Mouse (Mus musculus): ENCODE measurements around the gene Erbb4. TPM values are rescaled to one million over a fixed set of nuclear protein-coding genes. Genes with fewer than 3 reads are reported as not detected.

The Erbb4 gene
- total RNA-seq, 2 experiments from 2014 or later: 43.0 to 48.6 TPM

DNA sequence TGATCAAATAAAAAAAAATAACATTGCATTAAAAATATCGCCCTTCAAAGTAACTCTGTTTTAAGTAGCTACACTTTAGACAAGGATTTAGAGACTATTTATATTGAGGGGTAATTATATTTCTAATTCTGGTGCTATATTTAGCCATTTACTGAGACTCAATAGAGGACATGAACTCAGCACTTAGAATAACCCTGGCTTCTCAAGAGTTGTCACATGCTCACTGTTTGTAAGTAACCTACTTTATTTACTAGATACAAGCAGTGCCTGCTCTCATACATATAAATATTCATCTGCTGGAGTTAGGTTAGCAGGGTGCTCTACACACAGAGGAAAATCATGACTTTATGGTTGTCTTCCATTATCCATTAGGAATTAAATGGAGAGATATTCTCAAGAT lies 604.0 kb downstream of the Erbb4 start:
- DNase-seq: no peak

DNA sequence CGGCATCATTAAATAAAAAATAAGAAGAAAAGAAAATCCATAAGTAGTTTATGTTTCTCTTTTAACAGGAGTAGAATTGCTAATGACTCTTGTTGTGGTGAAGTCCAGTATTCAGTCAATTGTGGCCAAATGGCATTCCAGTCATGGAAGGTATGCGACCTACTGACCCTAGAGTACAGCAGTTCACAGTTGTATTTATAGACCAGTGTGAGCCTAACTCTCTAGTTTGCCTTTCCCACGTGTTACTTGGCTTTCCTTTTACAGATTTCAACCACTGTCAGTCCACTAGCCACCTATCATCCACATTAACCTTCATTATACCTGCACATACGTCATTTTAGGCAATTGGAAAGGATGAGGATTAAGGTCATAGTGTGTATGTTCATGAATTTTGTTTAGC lies 606.3 kb downstream of the Erbb4 start:
- DNase-seq: no peak

DNA sequence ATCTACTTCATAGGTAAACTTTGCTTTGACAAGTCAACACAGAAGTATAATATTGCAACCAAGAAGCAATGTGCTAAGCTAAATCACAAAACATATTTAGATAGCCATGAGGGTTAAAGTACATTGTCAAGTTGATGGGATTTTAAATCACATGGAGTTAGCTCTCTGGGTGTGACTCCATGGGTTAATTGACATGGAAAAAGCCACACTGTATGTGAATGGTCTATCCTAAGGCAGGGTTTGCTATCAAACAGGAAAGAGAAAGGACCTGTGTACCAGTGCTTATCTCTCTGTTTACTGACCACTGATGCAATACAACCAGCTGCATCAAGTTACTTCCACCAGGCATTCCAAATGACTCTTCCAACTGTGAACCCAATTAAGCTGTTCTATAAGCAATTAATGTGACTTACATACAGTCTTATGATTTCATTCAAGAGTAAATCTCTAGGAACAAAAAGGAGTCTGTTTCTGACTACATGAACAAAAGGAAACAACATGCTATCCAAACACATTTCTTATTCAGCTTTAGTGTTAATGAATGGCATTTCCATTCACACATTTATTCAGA lies 641.4 kb downstream of the Erbb4 start:
- DNase-seq: no peak

DNA sequence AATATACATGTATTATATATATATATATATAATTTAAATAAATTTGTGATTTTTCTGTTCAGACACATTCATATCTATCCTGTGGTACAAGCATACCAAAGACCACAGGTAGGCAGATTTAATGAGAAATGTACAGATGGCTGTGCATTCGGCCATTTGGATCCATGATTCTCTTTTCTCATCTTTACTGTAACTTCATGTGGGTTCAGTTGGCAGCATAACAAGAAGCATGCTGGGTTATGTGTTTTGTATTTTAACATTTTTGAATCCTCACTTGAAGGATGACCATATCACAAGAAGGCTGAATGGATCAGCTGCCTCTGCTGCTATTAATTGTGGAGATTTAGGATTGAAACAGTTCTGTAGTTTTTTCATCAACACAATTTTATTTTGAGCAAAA lies 656.6 kb downstream of the Erbb4 start:
- no peak for DNase-seq

DNA sequence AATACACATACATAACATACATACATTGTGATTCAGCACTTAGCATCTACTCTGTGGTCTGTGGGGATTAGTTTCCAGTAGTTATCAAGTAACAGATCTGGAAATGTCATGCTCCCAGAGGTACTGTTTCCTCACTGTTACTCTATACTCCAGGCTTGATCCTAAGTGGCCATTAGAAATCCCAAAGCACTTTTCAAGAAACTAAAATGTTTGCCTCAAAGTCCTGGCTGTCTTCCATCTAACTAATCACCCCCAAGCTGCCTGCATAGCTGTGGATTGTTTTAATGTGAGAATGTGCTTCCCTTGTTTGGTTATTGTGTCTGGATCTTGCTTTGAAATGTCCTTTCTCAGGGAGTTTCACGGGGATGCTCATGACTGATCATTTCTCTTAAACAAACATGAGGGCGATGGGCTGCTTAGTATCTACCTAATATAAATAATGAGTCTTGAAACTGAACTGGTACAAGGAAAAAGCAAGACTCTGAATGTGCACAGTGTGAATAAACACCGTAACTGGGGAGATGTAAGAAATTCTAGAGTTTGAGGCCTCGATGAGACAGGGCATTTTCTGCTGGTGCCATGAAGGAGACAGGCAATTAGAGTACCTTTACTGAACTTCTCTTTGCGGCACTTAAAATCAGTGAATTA lies 683.4 kb downstream of the Erbb4 start:
- no peak for DNase-seq

DNA sequence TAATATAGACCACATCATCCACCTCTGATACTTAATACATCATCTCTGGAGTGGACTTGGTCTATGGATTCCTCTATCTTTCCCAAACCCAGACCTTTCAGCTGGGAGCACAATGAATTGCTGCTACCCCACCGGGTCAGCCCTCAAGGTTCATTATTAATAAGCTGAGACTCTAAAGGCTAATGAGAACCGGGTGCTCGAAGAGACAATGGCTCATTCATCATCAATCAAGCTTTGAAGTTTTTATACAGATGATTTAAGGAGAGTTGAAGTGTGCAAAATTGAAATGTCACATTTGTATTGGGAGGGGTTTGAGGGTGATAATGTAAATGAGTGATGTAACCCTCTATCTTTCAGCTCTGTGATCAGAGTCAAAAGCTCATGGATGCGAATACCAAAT lies 706.7 kb downstream of the Erbb4 start:
- DNase-seq: no peak

DNA sequence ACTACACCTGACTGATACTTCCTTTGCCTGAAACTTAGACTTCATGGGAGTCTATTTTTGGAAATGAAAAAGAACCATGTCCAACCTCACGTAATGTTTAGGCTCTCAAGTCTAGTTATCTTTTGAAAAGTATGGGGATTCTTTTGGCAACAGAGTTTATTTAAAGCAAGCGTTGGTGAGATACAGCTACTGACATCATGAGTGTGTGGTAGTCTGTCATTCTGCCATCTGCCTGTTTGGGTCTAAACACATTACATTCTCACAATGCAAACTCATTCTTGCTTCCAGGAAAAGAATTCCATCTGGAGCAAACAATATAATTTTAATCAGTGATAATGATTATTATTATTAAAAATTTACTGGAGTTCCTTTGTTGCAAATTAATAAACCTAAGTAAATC lies 736.3 kb downstream of the Erbb4 start:
- DNase-seq: no peak

DNA sequence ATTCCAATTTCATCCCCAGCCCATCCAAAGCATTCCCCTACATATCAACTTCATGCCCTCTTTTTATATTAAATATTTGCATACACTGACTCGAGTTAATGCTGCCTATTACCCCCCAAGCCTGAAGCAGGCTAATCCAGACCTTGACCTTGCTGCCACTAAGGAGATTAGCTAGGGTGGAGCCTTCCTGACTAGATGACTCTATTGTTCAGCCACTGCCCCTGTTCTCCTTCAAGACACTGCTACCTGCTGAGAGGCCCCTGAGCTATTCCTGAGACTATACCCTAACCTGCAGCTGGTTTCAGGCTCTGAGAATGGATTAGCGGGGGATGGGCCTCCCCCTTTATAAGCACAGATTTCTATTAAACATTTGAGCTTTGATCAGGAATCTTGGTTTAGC lies 774.1 kb downstream of the Erbb4 start:
- DNase-seq: no peak

DNA sequence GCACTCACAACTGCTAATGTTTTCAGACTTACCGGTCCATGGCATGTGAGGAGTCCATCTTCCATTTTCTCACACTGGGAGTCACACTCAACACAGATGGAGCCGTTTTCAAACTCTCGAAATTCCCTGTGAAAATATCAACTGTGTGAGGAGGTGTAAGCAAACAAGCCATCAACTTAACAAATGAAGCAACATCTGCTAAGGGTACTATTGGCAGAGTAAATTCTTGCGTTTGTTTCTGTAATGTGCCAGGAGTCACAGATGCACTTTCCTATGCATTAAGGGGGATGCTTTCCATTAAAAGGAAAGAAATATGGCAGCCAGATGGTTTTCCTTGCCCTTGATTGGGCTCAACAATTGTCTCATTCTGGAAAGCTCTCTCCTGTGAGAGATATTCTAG lies 802.0 kb downstream of the Erbb4 start:
- no peak for DNase-seq

DNA sequence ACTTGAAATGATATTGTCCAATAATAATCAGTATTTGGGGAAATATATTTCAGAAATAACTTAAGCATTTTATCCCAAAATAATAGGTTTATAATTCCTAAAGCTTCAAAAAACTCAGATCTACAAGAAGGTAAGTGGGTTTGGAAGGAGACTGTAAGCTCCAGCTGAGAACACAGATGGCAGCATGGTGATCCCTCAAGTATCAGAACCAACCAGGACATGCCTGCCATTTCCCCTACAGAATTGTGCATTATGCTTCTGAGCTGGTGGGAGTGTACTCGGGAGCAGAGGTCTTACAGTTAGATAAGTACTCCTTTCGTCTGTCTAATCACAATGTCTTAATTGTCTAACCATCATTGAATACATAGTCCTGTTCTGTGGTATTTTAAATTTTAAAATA lies 823.4 kb downstream of the Erbb4 start:
- no peak for DNase-seq

DNA sequence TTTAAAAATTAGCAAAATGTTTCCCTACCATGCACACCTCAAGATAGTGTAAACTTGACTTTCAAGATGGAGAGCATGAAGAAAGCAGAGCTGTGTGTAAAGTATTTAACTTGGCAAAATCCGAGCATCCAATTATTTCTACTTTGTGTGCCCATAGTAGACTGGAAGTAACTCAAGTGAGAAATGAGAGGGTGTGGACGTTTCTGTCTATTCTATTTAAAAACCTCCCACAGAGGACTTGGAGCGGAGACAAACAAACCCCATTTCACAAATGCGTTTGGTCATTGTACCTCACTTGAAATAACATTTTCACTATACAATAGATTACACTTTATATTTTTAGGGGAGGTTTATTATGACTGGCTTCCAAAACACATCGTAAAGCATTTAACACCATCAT lies 832.0 kb downstream of the Erbb4 start:
- no peak for DNase-seq

DNA sequence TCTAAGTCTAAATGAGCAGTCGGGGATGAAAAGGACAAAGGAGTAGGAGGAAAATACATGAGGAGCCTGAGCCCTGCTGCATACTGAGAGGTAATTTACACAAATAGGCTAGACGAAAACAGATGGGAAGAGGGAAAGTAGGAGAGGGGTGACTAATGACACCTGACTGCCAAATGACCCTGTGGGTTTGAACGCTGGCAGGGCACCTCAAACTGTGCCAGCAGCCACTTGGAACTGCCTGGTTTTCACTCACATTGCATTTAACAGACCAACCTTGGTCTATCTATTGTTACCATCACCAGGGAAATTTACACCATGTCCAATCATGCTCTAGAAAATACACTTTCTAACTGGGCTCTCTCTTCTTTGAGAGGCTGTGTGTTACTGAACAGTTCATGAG lies 929.3 kb downstream of the Erbb4 start:
- no peak for DNase-seq

DNA sequence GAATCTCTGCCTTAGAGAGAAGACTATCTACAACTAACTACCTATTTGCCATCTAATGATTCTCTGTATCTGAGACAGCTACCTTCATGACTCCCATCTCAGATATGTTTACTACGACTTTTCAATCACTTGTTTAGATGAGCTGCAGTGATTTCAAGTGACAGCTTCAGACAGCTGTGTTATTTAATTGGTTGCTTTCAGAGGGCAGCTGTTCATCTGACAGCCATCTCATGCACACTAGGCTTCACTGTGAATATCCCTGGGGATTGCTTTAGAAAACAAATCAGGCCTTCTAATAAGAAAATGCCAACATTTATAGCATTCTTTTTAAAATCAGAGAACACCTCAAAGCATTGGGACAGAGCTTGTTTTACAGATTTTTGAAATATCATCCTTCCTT lies 952.6 kb downstream of the Erbb4 start:
- DNase-seq: no peak

DNA sequence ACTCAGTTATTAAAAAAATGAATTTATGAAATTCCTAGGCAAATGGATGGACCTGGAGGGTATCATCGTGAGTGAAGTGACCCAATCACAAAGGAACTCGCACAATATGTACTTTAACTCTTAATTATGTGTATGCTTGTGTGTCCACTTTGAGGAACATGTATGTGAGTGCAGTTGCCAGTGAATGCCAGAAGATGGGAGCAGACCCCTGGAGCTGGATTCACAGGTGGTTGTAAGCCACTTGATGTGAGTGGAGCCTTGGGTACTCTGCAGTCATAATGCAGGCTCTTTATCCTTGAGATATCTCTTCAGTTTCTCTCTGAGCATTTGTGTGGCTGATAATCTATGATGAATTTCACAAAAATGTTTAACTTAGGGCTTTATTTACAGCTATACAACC lies 957.3 kb downstream of the Erbb4 start:
- no peak for DNase-seq

DNA sequence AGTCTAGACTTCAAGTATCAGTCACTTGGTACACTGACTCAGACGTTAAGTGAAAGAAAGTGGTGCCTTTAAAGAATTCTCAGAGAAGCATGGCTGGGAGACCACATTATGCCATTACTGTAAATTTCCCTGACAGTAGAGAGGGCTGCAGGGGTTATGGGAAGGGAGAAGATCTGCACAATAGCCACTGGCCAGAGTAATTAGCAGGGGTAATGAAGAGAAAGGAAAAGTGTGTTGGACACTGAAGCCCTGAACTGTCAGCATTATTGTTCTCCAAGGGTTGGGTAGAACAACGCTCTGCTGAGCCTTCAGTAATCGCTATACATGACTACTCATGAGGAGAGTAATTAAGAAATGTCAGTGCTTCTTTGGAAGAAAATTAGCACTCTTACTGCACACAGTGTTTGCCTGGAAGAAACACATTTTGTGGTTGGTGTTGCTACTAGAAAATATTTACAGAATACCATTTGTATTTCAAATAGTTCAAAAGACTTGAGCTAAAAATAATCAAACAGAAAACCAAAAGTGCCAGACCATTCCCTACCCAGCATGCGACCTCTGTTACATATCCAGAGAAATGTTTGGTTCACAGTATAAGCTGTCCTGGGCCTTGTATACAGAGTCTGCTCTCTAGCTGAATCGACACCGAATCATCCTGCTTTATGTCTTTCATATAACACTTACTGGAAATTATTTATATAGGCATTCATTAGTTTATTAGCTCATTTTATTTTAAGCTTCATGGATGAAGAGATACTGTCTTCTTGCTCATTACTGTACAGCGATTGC lies 965.1 kb downstream of the Erbb4 start:
- DNase-seq: no peak

DNA sequence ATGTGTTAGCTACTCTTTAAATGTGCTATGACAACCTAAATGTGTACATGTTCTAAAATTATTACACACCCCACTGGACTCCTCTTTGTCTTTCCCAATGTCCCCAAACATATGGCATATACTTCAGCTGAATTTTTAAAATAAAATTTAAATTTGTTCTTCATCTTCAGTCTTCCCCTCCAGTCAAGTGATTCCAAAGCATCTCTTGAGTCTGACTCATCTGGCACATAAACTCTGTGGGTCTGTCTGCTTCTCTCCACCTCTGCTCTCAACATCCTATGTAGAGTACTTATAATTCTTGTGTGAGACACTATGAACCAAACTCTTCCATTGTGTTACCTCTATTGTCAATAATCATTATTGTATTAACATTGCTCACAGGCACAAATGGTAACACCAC lies 972.9 kb downstream of the Erbb4 start:
- DNase-seq: no peak

DNA sequence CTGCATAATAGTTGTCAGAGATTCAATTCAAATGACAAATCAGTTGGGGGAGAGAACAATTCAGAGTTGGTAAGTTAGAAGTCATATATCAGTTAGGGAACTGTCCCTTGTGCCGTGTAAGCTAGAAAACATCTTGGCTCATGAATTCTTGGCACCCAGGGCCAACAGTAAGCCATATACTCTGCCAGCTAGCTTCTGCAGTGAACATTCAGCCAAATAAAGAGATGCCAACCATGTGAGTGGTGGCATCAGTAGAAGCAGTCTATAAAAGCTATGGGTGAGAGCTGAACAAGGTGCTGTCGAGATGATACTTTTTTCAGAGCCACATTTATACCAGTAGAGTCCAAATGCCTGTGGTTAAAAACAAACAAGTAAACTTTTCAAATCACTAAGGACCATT lies 973.4 kb downstream of the Erbb4 start:
- no peak for DNase-seq

DNA sequence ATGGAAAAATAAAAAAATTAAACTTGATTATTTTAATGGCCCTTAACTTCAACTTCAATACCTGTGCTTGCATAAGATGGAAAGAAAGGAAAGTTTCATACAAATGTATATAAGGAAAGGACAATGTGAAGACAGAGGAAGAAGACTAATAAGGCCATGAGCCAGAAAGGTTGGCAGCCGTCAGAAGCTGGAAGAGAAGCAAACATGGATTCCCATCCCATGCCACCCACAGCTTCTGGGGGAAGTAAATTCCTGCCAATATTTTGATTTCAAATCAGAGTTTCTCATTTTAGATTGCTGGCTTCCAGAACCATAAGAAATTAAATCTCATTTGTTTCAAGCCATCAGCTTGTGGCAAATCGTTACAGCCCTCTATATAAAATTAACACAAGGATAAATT lies 984.3 kb downstream of the Erbb4 start:
- DNase-seq: no peak

DNA sequence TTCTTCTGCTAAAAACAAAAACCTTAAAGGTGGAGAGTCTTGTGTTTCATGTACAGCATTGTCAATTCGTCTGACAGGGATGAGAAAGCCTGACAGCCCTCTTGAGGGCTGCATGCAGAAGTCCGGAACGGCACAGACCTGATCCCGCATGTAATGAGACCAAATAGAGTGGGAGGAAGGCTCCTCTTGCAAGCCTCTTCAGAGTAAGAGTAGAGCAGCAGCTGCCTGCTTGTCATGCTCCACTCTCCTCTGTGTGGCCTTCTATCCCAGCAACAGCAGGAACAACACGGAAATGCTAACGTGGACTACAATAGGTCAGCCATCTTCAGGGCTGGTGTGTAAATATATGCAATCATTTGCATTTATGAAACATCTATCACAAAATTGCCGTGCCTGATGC lies 987.5 kb downstream of the Erbb4 start:
- no peak for DNase-seq

DNA sequence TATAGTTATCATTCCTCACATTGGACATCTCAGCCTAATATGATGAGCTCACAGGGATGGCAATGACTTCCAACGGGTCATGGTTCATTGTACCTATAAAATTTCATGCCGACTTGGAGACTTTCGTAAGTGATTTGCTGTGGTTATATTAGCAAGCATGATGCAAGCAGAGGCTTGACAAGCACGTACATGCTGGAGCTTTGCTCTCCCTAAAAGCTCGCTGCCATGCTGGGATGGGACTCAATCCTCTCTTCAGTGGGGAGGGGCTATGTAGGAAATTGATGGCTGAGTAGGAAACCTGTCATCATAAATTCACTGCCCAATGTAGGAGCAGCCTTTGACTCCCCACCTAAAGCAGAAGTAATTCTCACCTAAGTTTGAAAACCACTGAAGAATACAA lies 992.1 kb downstream of the Erbb4 start:
- no peak for DNase-seq

DNA sequence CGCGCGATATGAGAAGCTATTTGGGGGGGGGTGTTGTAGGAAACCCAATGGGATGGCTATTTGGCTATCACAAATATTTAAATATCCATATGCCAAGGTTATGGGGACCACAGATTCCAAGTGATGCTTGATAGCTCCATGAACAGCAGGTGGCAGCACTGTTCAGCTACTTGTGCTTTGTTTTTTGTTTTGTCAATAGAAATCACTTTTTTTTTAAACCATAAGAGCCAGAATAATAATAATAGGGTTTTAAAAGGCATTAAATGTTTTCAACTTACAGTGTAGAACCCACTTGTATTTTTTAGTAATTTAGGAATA lies 1001.4 kb downstream of the Erbb4 start:
- peak; percentile 8 to 14 for DNase-seq

DNA sequence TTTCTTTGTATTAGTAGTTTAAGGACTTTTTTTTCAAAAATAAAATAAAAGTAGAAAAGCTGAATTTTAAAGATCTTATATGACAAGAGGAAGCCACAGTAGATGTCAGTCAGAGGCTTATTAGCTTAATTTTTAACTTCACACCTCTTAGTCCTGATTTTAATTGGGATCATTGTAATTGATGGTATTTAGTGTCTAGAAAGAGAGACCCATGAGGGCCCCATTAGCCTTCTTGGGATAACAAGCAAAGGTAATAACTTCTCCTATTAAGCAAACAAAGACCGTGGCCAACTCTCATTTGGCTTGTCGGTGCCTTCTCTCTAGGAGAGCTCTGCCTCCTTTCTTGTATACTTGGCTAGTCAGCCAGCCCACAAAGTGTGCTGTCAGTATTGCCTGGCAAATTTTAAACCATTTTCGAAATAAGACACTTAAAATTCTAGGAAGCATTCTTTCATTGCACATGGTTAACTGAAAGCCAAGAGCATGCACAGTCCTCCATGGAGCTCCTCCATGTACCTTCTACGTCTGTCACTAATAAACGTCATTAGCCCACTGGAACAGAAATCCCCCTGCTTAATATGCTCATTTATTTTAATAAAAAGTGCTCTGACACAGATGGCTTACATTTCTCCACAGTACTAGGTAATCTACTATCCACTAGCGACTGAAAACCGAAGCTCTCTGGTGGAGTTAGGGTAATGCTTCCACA lies 1001.9 kb downstream of the Erbb4 start:
- DNase-seq: no peak

DNA sequence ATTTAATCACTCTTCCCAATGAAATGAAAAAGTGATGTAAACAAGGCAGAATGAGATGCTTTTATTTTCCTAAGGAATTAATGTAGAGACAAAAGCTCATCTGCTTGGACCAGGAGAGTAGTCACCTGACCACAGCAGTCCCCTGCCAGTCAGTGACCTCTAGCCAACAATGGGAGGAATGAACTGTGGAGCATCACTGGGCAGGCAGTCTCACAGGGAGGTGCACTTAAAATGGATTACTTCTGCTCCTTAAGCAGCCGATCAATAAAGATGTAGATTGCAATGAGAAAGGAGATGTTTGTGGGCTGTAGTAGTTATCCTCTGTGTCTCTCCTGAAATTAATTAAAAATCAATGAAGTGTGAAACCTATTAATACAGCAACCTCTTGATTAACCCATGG lies 1018.2 kb downstream of the Erbb4 start:
- DNase-seq: no peak

DNA sequence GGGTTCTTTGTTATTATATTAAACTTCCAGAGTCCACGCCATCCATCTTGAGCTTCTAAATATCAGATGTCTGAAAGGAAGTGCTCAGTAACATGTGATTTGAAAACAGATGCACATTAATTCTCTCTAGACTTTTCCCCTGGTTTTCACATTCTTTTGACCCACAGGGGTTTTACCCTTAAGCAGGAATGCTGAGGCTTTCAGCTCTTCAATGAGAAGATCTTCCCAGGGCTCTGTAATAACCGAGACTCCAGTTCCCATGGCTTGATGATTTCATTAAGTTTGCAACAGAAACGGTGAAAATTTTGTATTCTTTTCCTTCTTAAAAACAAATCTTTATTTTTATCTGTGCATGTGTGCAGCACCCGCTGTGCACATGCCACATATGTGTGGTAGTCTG lies 1051.4 kb downstream of the Erbb4 start:
- no peak for DNase-seq
